Mouse (Mus musculus): Measurements from ENCODE around the gene Best1. TPM values are rescaled to one million over a fixed set of nuclear protein-coding genes. Genes with fewer than 3 reads are reported as not detected.
A peak's percentile ranks its signal among the peaks of the same experiment; 100 is the strongest.

Gene Best1
- polyA plus RNA-seq, 1 experiment from 2014 or later, result 0.36 TPM

GRCm38 (mm10) chr19:9952390-9952789, 49.0 kb downstream of the Best1 start:
- no peak overlapping the region for H3K4me2 ChIP-seq (replicated peaks; ENCODE audit: low read depth)
- DNase-seq (ENCODE audit: low spot score), result no peak
- TF ChIP-seq EP300 (optimal IDR thresholded peaks at IDR 0.05) (no peak), CTCF (IDR thresholded peaks at IDR 0.05; ENCODE audit: low read depth) (no peak)
- no peaks in the 10 kb centered on the region for H3K9me3 ChIP-seq (ENCODE audit: control insufficient read depth, low read length)
- H3K27me3 ChIP-seq (ENCODE audit: control insufficient read depth, insufficient read depth, low read length), result no peaks in the 10 kb centered on the region
- H3K4me3 ChIP-seq (ENCODE audit: low read depth, low read length), result no peak overlapping the region
- WGBS, result 77% methylated on average over 3 of the region's 3 CpGs
- no peaks in the 10 kb centered on the region; the same call in 1 of the 2 replicates for H3K4me1 ChIP-seq (replicated peaks; ENCODE audit: control insufficient read depth, insufficient read depth)
- ATAC-seq (ENCODE audit: low FRiP score, low TSS enrichment), result no peak
- H3K27ac ChIP-seq (replicated peaks), result no peak overlapping the region
- H3K9ac ChIP-seq (ENCODE audit: low read length), result no peak overlapping the region
- no peaks in the 10 kb centered on the region for H3K36me3 ChIP-seq (ENCODE audit: control insufficient read depth, insufficient read depth, low read length)

- Histone ChIP-seq H3K9ac (ENCODE audit: low read length) (no peak overlapping the region), H3K4me2 (replicated peaks; ENCODE audit: low read depth) (no peak overlapping the region), H3K9me3 (ENCODE audit: control insufficient read depth, low read length) (no peaks in the 10 kb centered on the region), H3K27ac (replicated peaks) (peak overlapping the region; percentile 35; the same call in 1 of the 2 replicates), H3K36me3 (ENCODE audit: control insufficient read depth, insufficient read depth, low read length) (no peaks in the 10 kb centered on the region), H3K4me1 (replicated peaks; ENCODE audit: control insufficient read depth, insufficient read depth) (no peaks in the 10 kb centered on the region; the same call in 1 of the 2 replicates), H3K4me3 (ENCODE audit: low read depth, low read length) (no peak overlapping the region), H3K27me3 (ENCODE audit: control insufficient read depth, insufficient read depth, low read length) (no peaks in the 10 kb centered on the region)
- no peak; the same call in 1 of the 2 replicates for ATAC-seq (ENCODE audit: low FRiP score, low TSS enrichment)
- TF ChIP-seq EP300 (optimal IDR thresholded peaks at IDR 0.05) (no peak), CTCF (IDR thresholded peaks at IDR 0.05; ENCODE audit: low read depth) (no peak)
- 41% methylated on average over 3 of the region's 3 CpGs for WGBS
- no peak for DNase-seq (ENCODE audit: low spot score)
Observed at GRCm38 (mm10) chr19:9946986-9947385, 54.4 kb downstream of the Best1 start.

GRCm38 (mm10) chr19:9945800-9946564, 55.5 kb downstream of the Best1 start:
- DNase-seq (ENCODE audit: low spot score) (peak; percentile 43), ATAC-seq (ENCODE audit: low FRiP score, low TSS enrichment) (peak; percentile 58; the same call in 1 of the 2 replicates)
- Histone ChIP-seq H3K4me2 (replicated peaks; ENCODE audit: low read depth) (no peak overlapping the region), H3K4me3 (ENCODE audit: low read depth, low read length) (no peak overlapping the region), H3K9ac (ENCODE audit: low read length) (no peak overlapping the region), H3K27ac (replicated peaks) (0 out of 2 replicates have a peak overlapping the region, but pooled peaks have one; percentile 8), H3K4me1 (replicated peaks; ENCODE audit: control insufficient read depth, insufficient read depth) (no peaks in the 10 kb centered on the region; the same call in 1 of the 2 replicates), H3K27me3 (ENCODE audit: control insufficient read depth, insufficient read depth, low read length) (no peaks in the 10 kb centered on the region), H3K36me3 (ENCODE audit: control insufficient read depth, insufficient read depth, low read length) (no peaks in the 10 kb centered on the region), H3K9me3 (ENCODE audit: control insufficient read depth, low read length) (no peaks in the 10 kb centered on the region)
- TF ChIP-seq CTCF (IDR thresholded peaks at IDR 0.05; ENCODE audit: low read depth), result no peak
- TF ChIP-seq EP300 (optimal IDR thresholded peaks at IDR 0.05), result no peak
- 85% methylated on average over 8 of the region's 8 CpGs for WGBS

- 44% methylated on average over 10 of the region's 10 CpGs for WGBS
- no peaks in the 10 kb centered on the region for H3K27me3 ChIP-seq (ENCODE audit: control insufficient read depth, insufficient read depth, low read length)
- no peak overlapping the region for H3K9ac ChIP-seq (ENCODE audit: low read length)
- H3K9me3 ChIP-seq (ENCODE audit: control insufficient read depth, low read length), result no peaks in the 10 kb centered on the region
- H3K4me1 ChIP-seq (replicated peaks; ENCODE audit: control insufficient read depth, insufficient read depth), result no peaks in the 10 kb centered on the region; the same call in 1 of the 2 replicates
- no peak overlapping the region for H3K4me3 ChIP-seq (ENCODE audit: low read depth, low read length)
- no peak overlapping the region for H3K4me2 ChIP-seq (replicated peaks; ENCODE audit: low read depth)
- TF ChIP-seq EP300 (optimal IDR thresholded peaks at IDR 0.05) (no peak), CTCF (IDR thresholded peaks at IDR 0.05; ENCODE audit: low read depth) (no peak)
- no peaks in the 10 kb centered on the region for H3K36me3 ChIP-seq (ENCODE audit: control insufficient read depth, insufficient read depth, low read length)
- H3K27ac ChIP-seq (replicated peaks), result peak overlapping the region; percentile 71
- ATAC-seq (ENCODE audit: low FRiP score, low TSS enrichment), result peak; percentile 82
- peak; percentile 57 for DNase-seq (ENCODE audit: low spot score)
Observed at GRCm38 (mm10) chr19:9942539-9943533, 58.6 kb downstream of the Best1 start.

- 19% methylated on average over 1 of the region's 1 CpGs for WGBS
- H3K4me3 ChIP-seq (ENCODE audit: low read depth, low read length), result no peak overlapping the region
- H3K9me3 ChIP-seq (ENCODE audit: control insufficient read depth, low read length), result no peaks in the 10 kb centered on the region
- no peaks in the 10 kb centered on the region for H3K36me3 ChIP-seq (ENCODE audit: control insufficient read depth, insufficient read depth, low read length)
- H3K4me2 ChIP-seq (replicated peaks; ENCODE audit: low read depth), result no peak overlapping the region
- no peaks in the 10 kb centered on the region for H3K27me3 ChIP-seq (ENCODE audit: control insufficient read depth, insufficient read depth, low read length)
- no peak for ATAC-seq (ENCODE audit: low FRiP score, low TSS enrichment)
- H3K27ac ChIP-seq (replicated peaks), result 0 out of 2 replicates have a peak overlapping the region, but pooled peaks have one; percentile 69
- DNase-seq (ENCODE audit: low spot score), result no peak
- TF ChIP-seq EP300 (optimal IDR thresholded peaks at IDR 0.05) (no peak), CTCF (IDR thresholded peaks at IDR 0.05; ENCODE audit: low read depth) (no peak)
- no peak overlapping the region for H3K9ac ChIP-seq (ENCODE audit: low read length)
- H3K4me1 ChIP-seq (replicated peaks; ENCODE audit: control insufficient read depth, insufficient read depth), result no peaks in the 10 kb centered on the region; the same call in 1 of the 2 replicates
Observed at GRCm38 (mm10) chr19:9941809-9942208, 59.6 kb downstream of the Best1 start.
